Mouse (Mus musculus) limb, embryonic 13.5 days (tissue): ENCODE results near the gene Ficd. TPM values are rescaled to one million over a fixed set of nuclear protein-coding genes. Genes with fewer than 3 reads are reported as not detected.
A peak's percentile ranks its signal among the peaks of the same experiment; 100 is the strongest.

ENCODE experiments used
- ATAC-seq: fragments of 200-750 bp; cut with Nextera tagmentation; 2 replicates; pipeline ENCODE4 v1.8.0; 2017; ENCODE audit warnings: low read depth, moderate number of reproducible peaks, moderate TSS enrichment; ENCODE audit not compliant: low FRiP score
- H3K27ac ChIP-seq: fragments of 300-500 bp; sonication (generic); 2 replicates; pipeline ENCODE4 v1.5.1; 2015; ENCODE audit warnings: inconsistent platforms, mild to moderate bottlenecking, moderate library complexity
- H3K27me3 ChIP-seq: fragments of 300-500 bp; sonication (generic); 2 replicates; pipeline ENCODE4 v1.6.1; 2015; ENCODE audit warnings: mild to moderate bottlenecking, inconsistent platforms
- H3K36me3 ChIP-seq: fragments of 300-500 bp; sonication (generic); 2 replicates; pipeline ENCODE4 v1.6.1; 2015; ENCODE audit warnings: inconsistent platforms, mild to moderate bottlenecking, moderate library complexity
- H3K4me1 ChIP-seq: fragments of 300-500 bp; sonication (generic); 2 replicates; pipeline ENCODE4 v1.6.1; 2015; ENCODE audit warnings: inconsistent platforms
- H3K4me2 ChIP-seq: fragments of 300-500 bp; sonication (generic); replicated peaks from 2 replicates; pipeline ENCODE4 v1.6.1; 2015; ENCODE audit warnings: inconsistent platforms, mild to moderate bottlenecking, moderate library complexity
- H3K4me3 ChIP-seq: fragments of 300-500 bp; sonication (generic); 2 replicates; pipeline ENCODE4 v1.5.1; 2015; ENCODE audit warnings: moderate library complexity, mild to moderate bottlenecking, inconsistent platforms
- H3K9ac ChIP-seq: fragments of 300-500 bp; sonication (generic); 2 replicates; pipeline ENCODE4 v1.6.1; 2015; ENCODE audit warnings: mild to moderate bottlenecking, inconsistent platforms
- H3K9me3 ChIP-seq: fragments of 300-500 bp; sonication (generic); 2 replicates; pipeline ENCODE4 v1.6.1; 2016; ENCODE audit warnings: inconsistent platforms
- WGBS: fragments of 180-500 bp; shearing (Covaris S2); methylation state at CpG from one replicate; pipeline ENCODE4 v1.1.7; 2015; 5-methylcytosine and 5-hydroxymethylcytosine counted together
- polyA plus RNA-seq: library from polyadenylated mRNA; unstranded; fragments of >200 nt; fragmentation: Nextera tagmentation; extraction: Ambion mirVana; gene quantifications from 2 replicates; pipeline ENCODE4 v1.2.1, GENCODE M21; 2015

The Ficd gene
- polyA plus RNA-seq, 1 experiment from 2014 or later: 6.4 TPM

DNA sequence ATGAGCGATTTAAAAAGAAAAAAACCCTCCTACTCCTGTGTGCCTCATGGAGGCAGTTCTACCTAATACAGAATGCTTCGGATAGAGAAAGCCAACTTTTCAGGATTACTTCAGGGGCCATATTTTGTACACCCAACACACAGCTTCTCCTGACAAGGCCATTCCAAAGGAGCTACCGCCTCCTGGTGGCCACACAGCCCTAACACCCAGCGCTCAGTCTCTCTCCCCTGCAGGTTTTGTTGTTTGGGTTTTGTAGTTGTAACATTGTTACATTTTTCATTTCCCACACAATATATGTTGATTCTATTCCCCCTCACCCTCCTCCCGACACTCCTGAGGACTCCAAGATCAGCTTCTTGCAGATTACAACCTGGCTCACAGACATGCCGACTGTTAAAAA lies 3.4 kb upstream of the Ficd start:
- Histone ChIP-seq H3K27me3 (no peaks in the 10 kb centered on the region; the same call in 1 of the 2 replicates), H3K36me3 (no peaks in the 10 kb centered on the region), H3K4me1 (peaks cover 20% of the 10 kb centered on the region), H3K4me3 (no peak overlapping the region), H3K4me2 (no peak overlapping the region), H3K27ac (no peak overlapping the region), H3K9ac (no peak overlapping the region), H3K9me3 (no peaks in the 10 kb centered on the region)
- WGBS: 23% methylated on average over 6 of the region's 6 CpGs
- ATAC-seq: no peak

DNA sequence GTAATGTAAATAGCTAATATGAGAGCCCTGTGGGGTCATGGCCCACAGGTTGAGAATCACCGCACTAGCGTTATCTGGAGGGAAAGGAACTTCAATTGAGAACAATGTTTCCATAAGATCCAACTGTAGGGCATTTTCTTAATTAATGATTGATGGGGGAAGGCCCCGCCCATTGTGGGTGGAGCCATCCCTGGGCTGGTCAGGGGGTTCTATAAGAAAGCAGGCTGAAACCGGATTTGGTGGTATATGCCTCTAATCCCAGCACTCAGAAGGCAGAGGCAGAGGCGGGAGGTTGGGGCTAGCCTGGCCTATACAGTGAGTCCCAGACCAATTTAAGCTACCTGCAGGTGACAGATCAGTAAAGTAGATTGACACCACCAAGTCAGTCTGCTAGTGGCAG lies 1.2 kb upstream of the Ficd start:
- no peak overlapping the region for H3K9ac ChIP-seq
- H3K4me2 ChIP-seq: no peak overlapping the region
- H3K36me3 ChIP-seq: peaks cover 22% of the 10 kb centered on the region
- H3K4me1 ChIP-seq: peaks cover 24% of the 10 kb centered on the region
- no peak overlapping the region for H3K4me3 ChIP-seq
- no peaks in the 10 kb centered on the region for H3K9me3 ChIP-seq
- ATAC-seq: no peak
- no peaks in the 10 kb centered on the region for H3K27me3 ChIP-seq
- H3K27ac ChIP-seq: no peak overlapping the region
- 76% methylated on average over 5 of the region's 5 CpGs for WGBS

- Histone ChIP-seq H3K27ac (peak overlapping the region; percentile 89), H3K4me1 (peaks cover 24% of the 10 kb centered on the region), H3K27me3 (no peaks in the 10 kb centered on the region), H3K9me3 (no peaks in the 10 kb centered on the region), H3K9ac (peak overlapping the region; percentile 56), H3K4me2 (peak overlapping the region; percentile 66), H3K4me3 (peak overlapping the region; percentile 59), H3K36me3 (peaks cover 28% of the 10 kb centered on the region)
- 32% methylated on average over 7 of the region's 7 CpGs for WGBS
- ATAC-seq: no peak
Observed at GRCm38 (mm10) chr5:113735023-113735344, 619 bp upstream of the Ficd start.

- Histone ChIP-seq H3K4me2 (peak overlapping the region; percentile 85), H3K36me3 (peaks cover 39% of the 10 kb centered on the region), H3K9me3 (no peaks in the 10 kb centered on the region), H3K4me1 (peaks cover 25% of the 10 kb centered on the region), H3K9ac (peak overlapping the region; percentile 76), H3K27me3 (no peaks in the 10 kb centered on the region), H3K27ac (peak overlapping the region; percentile 89), H3K4me3 (peak overlapping the region; percentile 59)
- WGBS: 4% methylated on average over 10 of the region's 10 CpGs
- no peak for ATAC-seq
Observed at GRCm38 (mm10) chr5:113736113-113736502, 505 bp downstream of the Ficd start.

- Histone ChIP-seq H3K4me1 (peaks cover 25% of the 10 kb centered on the region), H3K4me3 (peak overlapping the region; percentile 59), H3K36me3 (peaks cover 44% of the 10 kb centered on the region), H3K4me2 (peak overlapping the region; percentile 85), H3K9ac (peak overlapping the region; percentile 76), H3K27me3 (no peaks in the 10 kb centered on the region), H3K9me3 (no peaks in the 10 kb centered on the region), H3K27ac (peak overlapping the region; percentile 89; the same call in 1 of the 2 replicates)
- ATAC-seq: no peak
- WGBS: 43% methylated on average over 15 of the region's 15 CpGs
Observed at GRCm38 (mm10) chr5:113736522-113737164, 1.0 kb downstream of the Ficd start.

DNA sequence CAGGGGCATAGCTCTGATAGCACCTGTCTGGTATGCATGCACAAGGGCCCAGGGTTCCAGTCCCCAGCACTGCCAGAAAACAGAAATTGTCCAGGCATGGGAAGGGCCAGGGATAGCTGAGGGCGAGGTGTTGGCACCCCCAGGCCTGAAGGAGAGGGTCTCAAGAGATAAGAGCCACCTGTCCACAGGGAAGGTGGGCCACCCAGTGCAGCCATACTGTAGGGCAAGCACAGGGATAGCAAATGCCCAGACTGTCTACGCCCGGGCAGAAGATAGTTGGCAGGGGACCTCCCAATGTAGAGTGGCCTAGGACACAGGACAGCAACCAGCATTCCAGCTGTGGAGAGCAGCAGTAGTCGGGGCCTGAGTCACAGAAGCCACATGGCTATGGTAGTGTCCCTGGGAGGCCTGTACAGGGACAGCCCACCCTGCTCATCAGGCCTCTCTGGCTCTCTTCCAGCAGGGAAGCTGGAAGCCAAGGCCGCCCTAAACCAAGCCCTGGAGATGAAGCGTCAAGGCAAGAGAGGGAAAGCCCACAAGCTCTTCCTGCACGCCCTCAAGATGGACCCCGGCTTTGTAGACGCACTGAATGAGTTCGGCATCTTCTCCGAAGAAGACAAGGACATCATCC lies 2.1 kb downstream of the Ficd start:
- Histone ChIP-seq H3K27ac (no peak overlapping the region), H3K9me3 (no peaks in the 10 kb centered on the region), H3K9ac (no peak overlapping the region), H3K4me1 (peaks cover 25% of the 10 kb centered on the region), H3K4me2 (peak overlapping the region; percentile 19; the same call in 1 of the 2 replicates), H3K4me3 (no peak overlapping the region), H3K36me3 (peaks cover 55% of the 10 kb centered on the region), H3K27me3 (no peaks in the 10 kb centered on the region)
- ATAC-seq: no peak
- WGBS: 91% methylated on average over 11 of the region's 11 CpGs

DNA sequence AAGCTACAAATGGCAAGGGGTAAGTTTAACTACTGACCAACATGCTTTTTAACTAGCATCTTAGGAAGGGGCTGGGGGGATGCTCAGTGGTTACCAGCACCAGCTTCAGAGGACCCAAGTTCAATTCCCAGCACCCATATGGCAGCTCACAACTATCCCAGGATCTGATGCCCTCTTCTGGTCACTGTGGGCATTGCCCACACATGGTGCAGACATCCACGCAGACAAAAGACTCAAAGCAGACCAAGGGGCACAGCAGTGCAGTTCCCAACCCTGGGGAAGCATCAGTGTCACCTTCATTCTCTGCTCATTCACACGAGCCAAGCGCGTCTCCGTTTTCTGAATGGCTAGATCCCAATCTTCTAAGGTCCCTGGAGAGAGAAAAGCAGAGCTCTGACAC lies 12.0 kb downstream of the Ficd start:
- H3K36me3 ChIP-seq: peaks cover 100% of the 10 kb centered on the region
- H3K27ac ChIP-seq: no peak overlapping the region
- no peaks in the 10 kb centered on the region for H3K4me1 ChIP-seq
- no peak overlapping the region for H3K4me3 ChIP-seq
- no peaks in the 10 kb centered on the region for H3K27me3 ChIP-seq
- 90% methylated on average over 5 of the region's 5 CpGs for WGBS
- H3K9ac ChIP-seq: no peak overlapping the region
- no peak overlapping the region for H3K4me2 ChIP-seq
- H3K9me3 ChIP-seq: 0 out of 2 replicates have a peak, but pooled peaks cover 7% of the 10 kb centered on the region
- ATAC-seq: no peak

- no peak overlapping the region for H3K27ac ChIP-seq
- 91% methylated on average over 13 of the region's 13 CpGs for WGBS
- no peak overlapping the region for H3K4me3 ChIP-seq
- no peaks in the 10 kb centered on the region for H3K4me1 ChIP-seq
- H3K4me2 ChIP-seq: no peak overlapping the region
- 0 out of 2 replicates have a peak, but pooled peaks cover 7% of the 10 kb centered on the region for H3K9me3 ChIP-seq
- no peak for ATAC-seq
- H3K9ac ChIP-seq: no peak overlapping the region
- no peaks in the 10 kb centered on the region for H3K27me3 ChIP-seq
- peaks cover 100% of the 10 kb centered on the region for H3K36me3 ChIP-seq
Observed at GRCm38 (mm10) chr5:113748556-113749331, 13.1 kb downstream of the Ficd start.

DNA sequence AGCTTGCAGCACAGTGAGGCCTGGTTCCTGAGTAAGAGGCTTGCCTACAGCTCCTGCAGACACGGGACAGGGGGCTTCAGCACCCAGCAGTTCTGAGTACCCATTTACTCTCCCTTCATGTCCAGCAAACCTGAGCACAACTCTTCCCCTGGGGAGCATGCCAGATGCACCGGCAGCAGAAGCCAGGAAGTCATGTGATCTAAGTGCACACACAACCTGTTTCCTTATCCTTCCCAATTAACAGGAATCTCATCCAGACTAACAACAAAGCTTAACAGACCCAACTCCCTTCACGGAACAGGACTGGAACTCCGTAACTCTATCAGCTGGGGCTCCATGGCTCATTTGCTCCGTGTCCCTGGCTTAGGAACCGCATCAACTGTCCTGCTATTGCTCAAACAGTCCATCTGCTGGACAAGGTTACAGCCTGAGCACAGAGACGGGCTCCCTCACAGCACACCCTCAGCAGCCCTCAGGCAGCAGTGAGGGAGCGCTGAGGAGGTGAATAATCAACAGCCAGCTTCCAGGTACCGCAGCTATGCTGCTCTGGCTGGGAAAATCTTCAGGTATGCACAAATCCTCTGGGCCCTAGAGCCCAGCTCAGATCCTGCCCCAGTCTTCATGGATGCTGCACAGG lies 16.0 kb downstream of the Ficd start:
- H3K27me3 ChIP-seq: no peaks in the 10 kb centered on the region
- H3K4me1 ChIP-seq: no peaks in the 10 kb centered on the region
- no peak for ATAC-seq
- H3K9ac ChIP-seq: no peak overlapping the region
- WGBS: 85% methylated on average over 9 of the region's 9 CpGs
- H3K4me2 ChIP-seq: no peak overlapping the region
- H3K36me3 ChIP-seq: peaks cover 100% of the 10 kb centered on the region
- H3K4me3 ChIP-seq: no peak overlapping the region
- H3K9me3 ChIP-seq: no peaks in the 10 kb centered on the region
- no peak overlapping the region for H3K27ac ChIP-seq

GRCm38 (mm10) chr5:113755347-113756030 lies 19.9 kb downstream of the Ficd start:
- Histone ChIP-seq H3K27ac (no peak overlapping the region), H3K4me3 (no peak overlapping the region), H3K27me3 (no peaks in the 10 kb centered on the region), H3K9ac (no peak overlapping the region), H3K4me2 (no peak overlapping the region), H3K36me3 (peaks cover 99% of the 10 kb centered on the region), H3K9me3 (no peaks in the 10 kb centered on the region), H3K4me1 (no peaks in the 10 kb centered on the region)
- 83% methylated on average over 15 of the region's 15 CpGs for WGBS
- no peak for ATAC-seq

GRCm38 (mm10) chr5:113761585-113761984 lies 26.0 kb downstream of the Ficd start:
- peaks cover 92% of the 10 kb centered on the region for H3K36me3 ChIP-seq

More at GRCm38 (mm10) chr5:113761585-113761984, 26.0 kb downstream of the Ficd start:
- no peaks in the 10 kb centered on the region for H3K9me3 ChIP-seq
- H3K4me3 ChIP-seq: no peak overlapping the region
- no peak overlapping the region for H3K9ac ChIP-seq
- WGBS: 92% methylated on average over 2 of the region's 2 CpGs
- no peak for ATAC-seq
- no peak overlapping the region for H3K4me2 ChIP-seq
- no peaks in the 10 kb centered on the region for H3K4me1 ChIP-seq
- H3K27ac ChIP-seq: no peak overlapping the region
- no peaks in the 10 kb centered on the region for H3K27me3 ChIP-seq
